Mouse (Mus musculus): ENCODE measurements at regions not wholly inside any gene's neighbourhood (a gene's known extent, or its start where the extent isn't known, plus 50 kb on each side); places are given as distances from the start of the nearest gene placed in this dataset.

GRCm38 (mm10) chr13:16771845-16772244 lies 760.2 kb downstream of the Inhba start:
- Histone ChIP-seq H3K27ac (replicated peaks; ENCODE audit: low read depth, low read length) (no peak overlapping the region), H3K9ac (replicated peaks; ENCODE audit: low read length) (no peak overlapping the region), H3K27me3 (ENCODE audit: control insufficient read depth, insufficient read depth, low read length) (no peaks in the 10 kb centered on the region), H3K36me3 (ENCODE audit: control insufficient read depth, insufficient read depth, low read length) (no peaks in the 10 kb centered on the region), H3K4me3 (replicated peaks; ENCODE audit: low read depth, low read length) (no peak overlapping the region), H3K4me1 (ENCODE audit: control insufficient read depth, insufficient read depth, low read length) (no peaks in the 10 kb centered on the region), H3K9me3 (ENCODE audit: control insufficient read depth, low read length) (no peaks in the 10 kb centered on the region), H3K4me2 (ENCODE audit: low read length) (no peak overlapping the region)
- ATAC-seq (ENCODE audit: low FRiP score, low TSS enrichment) (no peak), DNase-seq (no peak)
- 94% methylated on average over 4 of the region's 4 CpGs for WGBS

- Histone ChIP-seq H3K36me3 (ENCODE audit: control insufficient read depth, insufficient read depth, low read length) (no peaks in the 10 kb centered on the region), H3K9ac (replicated peaks; ENCODE audit: low read length) (no peak overlapping the region), H3K27ac (replicated peaks; ENCODE audit: low read depth, low read length) (no peak overlapping the region), H3K4me1 (ENCODE audit: control insufficient read depth, insufficient read depth, low read length) (no peaks in the 10 kb centered on the region), H3K4me3 (replicated peaks; ENCODE audit: low read depth, low read length) (no peak overlapping the region), H3K9me3 (ENCODE audit: control insufficient read depth, low read length) (no peaks in the 10 kb centered on the region), H3K4me2 (ENCODE audit: low read length) (no peak overlapping the region), H3K27me3 (ENCODE audit: control insufficient read depth, insufficient read depth, low read length) (no peaks in the 10 kb centered on the region)
- DNase-seq = no peak
- WGBS = 65% methylated on average over 3 of the region's 3 CpGs
- no peak for ATAC-seq (ENCODE audit: low FRiP score, low TSS enrichment)
These were observed 793.9 kb downstream of the Inhba start for GRCm38 (mm10) chr13:16805560-16805959.

All from midbrain, embryonic 14.5 days (tissue).